Mouse (Mus musculus): ENCODE measurements around the gene Sgk1. TPM values are rescaled to one million over a fixed set of nuclear protein-coding genes. Genes with fewer than 3 reads are reported as not detected.

Sgk1 gene
- polyA plus RNA-seq, 1 experiment: 1.3 TPM

GRCm38 (mm10) chr10:21973676-21974075, 91.7 kb downstream of the Sgk1 start:
- no peak for TF ChIP-seq GATA1 (IDR thresholded peaks at IDR 0.05; ENCODE audit: low read length)

- TF ChIP-seq GATA1 (IDR thresholded peaks at IDR 0.05; ENCODE audit: low read length): no peak
Measured at GRCm38 (mm10) chr10:21974801-21975200, 92.8 kb downstream of the Sgk1 start.

GRCm38 (mm10) chr10:21975384-21975783, 93.4 kb downstream of the Sgk1 start:
- TF ChIP-seq GATA1 (IDR thresholded peaks at IDR 0.05; ENCODE audit: low read length): no peak

GRCm38 (mm10) chr10:21976253-21976652, 94.3 kb downstream of the Sgk1 start:
- TF ChIP-seq GATA1 (IDR thresholded peaks at IDR 0.05; ENCODE audit: low read length): no peak

- no peak for TF ChIP-seq GATA1 (IDR thresholded peaks at IDR 0.05; ENCODE audit: low read length)
Measured at GRCm38 (mm10) chr10:21978421-21978820, 96.4 kb downstream of the Sgk1 start.

- no peak for TF ChIP-seq GATA1 (IDR thresholded peaks at IDR 0.05; ENCODE audit: low read length)
Measured at GRCm38 (mm10) chr10:21979286-21979965, 97.4 kb downstream of the Sgk1 start.

GRCm38 (mm10) chr10:21980780-21981435, 98.9 kb downstream of the Sgk1 start:
- TF ChIP-seq GATA1 (IDR thresholded peaks at IDR 0.05; ENCODE audit: low read length): no peak

GRCm38 (mm10) chr10:21982303-21982702, 100.3 kb downstream of the Sgk1 start:
- TF ChIP-seq GATA1 (IDR thresholded peaks at IDR 0.05; ENCODE audit: low read length): no peak

- TF ChIP-seq GATA1 (IDR thresholded peaks at IDR 0.05; ENCODE audit: low read length): no peak
Measured at GRCm38 (mm10) chr10:21988489-21988888, 106.5 kb downstream of the Sgk1 start.

- no peak for TF ChIP-seq GATA1 (IDR thresholded peaks at IDR 0.05; ENCODE audit: low read length)
Measured at GRCm38 (mm10) chr10:21991351-21991840, 109.4 kb downstream of the Sgk1 start.

GRCm38 (mm10) chr10:21991986-21992833, 110.2 kb downstream of the Sgk1 start:
- TF ChIP-seq GATA1 (IDR thresholded peaks at IDR 0.05; ENCODE audit: low read length): no peak

- TF ChIP-seq GATA1 (IDR thresholded peaks at IDR 0.05; ENCODE audit: low read length): no peak
Measured at GRCm38 (mm10) chr10:21992834-21993514, 111.0 kb downstream of the Sgk1 start.

- no peak for TF ChIP-seq GATA1 (IDR thresholded peaks at IDR 0.05; ENCODE audit: low read length)
Measured at GRCm38 (mm10) chr10:21993515-21994373, 111.8 kb downstream of the Sgk1 start.

- no peak for TF ChIP-seq GATA1 (IDR thresholded peaks at IDR 0.05; ENCODE audit: low read length)
Measured at GRCm38 (mm10) chr10:21994431-21994914, 112.5 kb downstream of the Sgk1 start.

Measured in G1E-ER4 (cell line).